Mouse (Mus musculus) liver, embryonic 18 days (tissue): ENCODE results near the gene Apol9b. TPM values are rescaled to one million over a fixed set of nuclear protein-coding genes. Genes with fewer than 3 reads are reported as not detected.

Source experiments
- polyA plus RNA-seq: library from polyadenylated mRNA; depleted of rRNA; stranded (reverse); fragments of >200 nt; gene quantifications from 2 replicates; pipeline ENCODE4 v1.2.3, GENCODE M21; 2012; rRNA removed

The Apol9b gene
- 0.35 and 0.71 TPM in 2 replicates for polyA plus RNA-seq

DNA sequence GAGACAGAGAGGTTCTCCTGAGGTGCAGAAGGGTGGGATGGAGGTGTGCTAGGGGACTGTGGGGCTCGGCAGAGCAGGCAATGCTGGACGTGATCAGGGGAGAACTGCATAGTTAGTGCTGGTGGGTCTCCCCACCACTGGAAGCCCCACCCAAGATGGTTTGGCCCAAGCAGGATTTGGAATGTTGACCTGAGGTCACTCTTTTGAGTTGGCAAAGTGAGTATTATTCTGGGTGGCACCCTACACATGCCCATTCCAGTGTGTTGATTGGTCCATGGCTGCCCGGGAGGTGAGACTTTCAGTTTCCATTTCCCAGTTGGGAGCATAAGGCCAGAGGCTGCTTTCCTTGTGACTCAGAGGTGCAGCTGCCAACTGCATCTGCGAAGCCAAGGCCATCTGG lies at the start of gene Apol9b:
TSS of gene Apol9b (plus strand) at position 301 of the 400 bp plus-strand sequence.

GRCm38 (mm10) chr15:77698656-77699055 lies 30.2 kb upstream of the Apol9b start, which contains the start of gene Apol7e:
Gene Apol7e (plus strand): TSS chr15:77698857.

GRCm38 (mm10) chr15:77756848-77757247 lies 28.0 kb downstream of the Apol9b start, which contains the start of gene Apol8:
Gene Apol8 (minus strand): TSS chr15:77757003.

Other genes starting within 250 kb of the Apol9b start
- 0.02 and 0.04 TPM in 2 replicates for gene Apol11a, start 220.8 kb upstream of the Apol9b start, polyA plus RNA-seq
- 0.01 TPM in 1 of 2 replicates, not detected in the other for gene Apol7c, start 195.7 kb upstream of the Apol9b start, polyA plus RNA-seq
- gene 1700025B11Rik, start 167.1 kb upstream of the Apol9b start, polyA plus RNA-seq: not detected in 2 replicates
- gene Apol10b, start 132.9 kb upstream of the Apol9b start, polyA plus RNA-seq: 0.02 and 0.04 TPM in 2 replicates
- not detected in 2 replicates for gene Gm36245, start 129.8 kb upstream of the Apol9b start, polyA plus RNA-seq
- gene Apol11b, start 85.8 kb upstream of the Apol9b start, polyA plus RNA-seq: 0.67 and 1.5 TPM in 2 replicates
- gene Apol7e, start 30.2 kb upstream of the Apol9b start, polyA plus RNA-seq: 0.02 and 0.13 TPM in 2 replicates
- gene Apol8, start 28.0 kb downstream of the Apol9b start, polyA plus RNA-seq: 15.0 and 16.3 TPM in 2 replicates
- 24.4 and 30.7 TPM in 2 replicates for gene Myh9, start 113.1 kb downstream of the Apol9b start, polyA plus RNA-seq
- gene Txn2, start 200.0 kb downstream of the Apol9b start, polyA plus RNA-seq: 131 and 149 TPM in 2 replicates
- gene Foxred2, start 227.7 kb downstream of the Apol9b start, polyA plus RNA-seq: 0.84 and 1.0 TPM in 2 replicates
- 91.1 and 96.8 TPM in 2 replicates for gene Eif3d, start 241.8 kb downstream of the Apol9b start, polyA plus RNA-seq